13 mouse cellular contexts compared by ENCODE assay signal in the genomic region with DNA sequence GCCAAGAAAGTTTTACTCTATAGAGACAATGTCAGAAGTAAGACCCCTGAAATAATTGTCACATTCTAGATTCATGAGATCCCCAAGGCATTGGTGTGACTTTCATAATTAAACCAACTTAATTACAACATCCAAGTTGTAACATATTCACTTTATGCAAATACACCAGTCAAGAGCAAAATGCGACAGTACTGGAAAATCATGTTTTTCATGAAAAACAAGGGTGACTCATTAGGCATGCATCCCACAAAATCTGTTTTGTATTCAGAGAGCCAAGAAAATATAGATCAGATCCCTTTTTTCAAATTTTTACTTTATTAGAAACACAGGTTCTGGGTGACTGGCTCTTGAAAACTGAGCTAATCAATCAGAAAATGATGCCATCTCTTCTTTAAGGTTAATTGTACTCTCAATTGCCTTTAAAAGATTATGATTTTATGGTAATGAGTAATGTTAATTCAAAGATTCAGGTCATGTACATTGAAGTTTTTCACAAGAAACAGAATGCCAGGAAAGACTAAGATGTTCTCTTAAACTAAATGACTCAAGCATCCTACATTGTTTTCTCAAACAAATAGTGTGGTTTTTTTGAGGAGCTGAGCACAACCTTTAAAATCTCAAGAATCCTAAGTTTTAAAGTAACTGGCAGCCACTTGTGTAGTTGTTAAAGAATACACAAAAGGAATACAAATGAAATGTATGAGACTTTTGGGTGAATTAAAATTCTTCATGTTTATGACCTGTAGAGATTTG.
"Had no signal": no experiment of that assay in that cellular context is flagged by ENCODE, and none has a peak within 500 bp of the region (broad histone marks: within the 10 kb centered on the region; RNA-seq: fewer than 3 reads in every experiment).

No protein-coding gene starts in this region.

- ATAC-seq: liver, embryonic 12.5 days had no signal

- H3K27ac ChIP-seq: limb, embryonic 15.5 days; liver, embryonic 12.5 days; midbrain, embryonic 10.5 days; neural tube, embryonic 15.5 days; stomach, postnatal 0 days had no signal

- H3K36me3 ChIP-seq: limb, embryonic 15.5 days; liver, embryonic 12.5 days; midbrain, embryonic 10.5 days; neural tube, embryonic 15.5 days had no signal

- H3K4me2 ChIP-seq: limb, embryonic 15.5 days; liver, embryonic 12.5 days; lung, embryonic 14.5 days; neural tube, embryonic 15.5 days had no signal

- H3K9ac ChIP-seq: limb, embryonic 15.5 days; liver, embryonic 12.5 days; lung, embryonic 14.5 days; neural tube, embryonic 15.5 days had no signal

- H3K4me1 ChIP-seq: limb, embryonic 15.5 days; liver, embryonic 12.5 days; midbrain, embryonic 10.5 days; neural tube, embryonic 15.5 days had no signal

- H3K9me3 ChIP-seq: limb, embryonic 15.5 days; liver, embryonic 12.5 days; midbrain, embryonic 10.5 days; neural tube, embryonic 15.5 days had no signal

- H3K27me3 ChIP-seq: limb, embryonic 15.5 days; liver, embryonic 12.5 days; neural tube, embryonic 15.5 days had no signal

- H3K4me3 ChIP-seq: limb, embryonic 15.5 days; liver, embryonic 12.5 days; midbrain, embryonic 10.5 days; myocyte; neural tube, embryonic 15.5 days had no signal

- DNase-seq: kidney, postnatal 25 days; lung, embryonic 14.5 days; lung, postnatal 10 days; lung, postnatal 4 days; midbrain, embryonic 14.5 days; right cerebral cortex, adult 18-20 months; thymus, postnatal 14 days had no signal
